Mouse (Mus musculus) stomach, postnatal 0 days (tissue): ENCODE measurements at regions not wholly inside any gene's neighbourhood (a gene's known extent, or its start where the extent isn't known, plus 50 kb on each side); places are given as distances from the start of the nearest gene placed in this dataset.

Experiments
- CTCF ChIP-seq: IDR thresholded peaks from 2 replicates; pipeline ENCODE4 v1.5.1; 2016; ENCODE audit warnings: antibody characterized with exemption, low read depth, mild to moderate bottlenecking, moderate library complexity
- EP300 ChIP-seq: optimal IDR thresholded peaks from 2 replicates; pipeline ENCODE3; 2016; ENCODE audit warnings: antibody characterized with exemption

DNA sequence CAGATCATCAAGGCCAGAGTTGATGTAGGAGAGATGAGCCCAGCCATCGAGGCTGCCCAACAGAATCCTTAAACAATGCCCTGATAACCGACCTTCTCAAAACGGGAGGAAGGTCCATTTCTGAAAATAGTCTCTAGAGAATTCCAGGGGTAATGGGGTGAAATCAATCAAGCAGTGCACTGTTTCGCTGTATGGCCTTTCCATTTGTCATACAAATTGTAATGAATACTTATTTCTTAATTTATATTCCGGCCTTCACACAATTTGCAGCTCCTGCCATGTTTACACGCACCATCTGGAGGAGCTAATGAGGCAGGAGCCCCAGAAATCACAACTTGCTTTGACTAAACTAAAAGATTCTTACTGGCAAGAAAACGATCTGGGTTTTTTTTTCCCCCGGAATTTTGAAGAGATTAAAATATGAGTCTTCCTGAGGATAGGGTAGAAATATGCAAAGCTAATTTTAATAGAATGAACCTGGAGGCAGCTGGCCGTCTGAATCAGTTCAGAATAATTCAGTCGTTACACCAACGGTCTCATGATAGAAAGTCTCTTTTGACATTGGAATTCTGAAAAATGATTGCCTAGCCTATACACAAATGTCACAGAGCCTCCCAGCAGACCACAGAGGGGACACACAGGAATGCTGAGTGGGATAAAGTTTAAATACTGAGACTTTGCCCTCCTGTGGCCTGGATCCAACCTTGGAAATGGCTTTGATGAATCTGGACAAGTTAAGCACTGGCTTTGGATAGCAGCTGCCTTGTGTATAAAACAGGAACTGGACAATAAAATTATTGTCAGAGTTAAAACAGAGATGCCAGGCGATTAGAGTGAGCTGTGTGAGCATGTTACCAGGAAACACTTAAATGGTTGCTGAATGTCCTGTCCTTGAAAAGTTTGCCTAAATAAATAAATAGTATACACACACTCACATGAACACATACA, 115.0 kb upstream of the Frem1 start:
- no peak for TF ChIP-seq CTCF
- no peak for TF ChIP-seq EP300
